Mouse (Mus musculus) MEL (cell line): ENCODE results near the gene Cep68. TPM values are rescaled to one million over a fixed set of nuclear protein-coding genes. Genes with fewer than 3 reads are reported as not detected.

Source experiments
- DNase-seq: peaks from one replicate; pipeline ENCODE4 v3.0.0; 2011; ENCODE audit warnings: low read depth, low spot score
- H3K27ac ChIP-seq: 2 replicates; pipeline ENCODE4 v1.5.1; 2012; ENCODE audit warnings: low read depth, mild to moderate bottlenecking, control low read depth, low read length, moderate library complexity; ENCODE audit not compliant: control insufficient read depth
- H3K27me3 ChIP-seq, 2 experiments: fragments of 150-350 bp in 1 of 2; sonication (generic) in 1 of 2; 2 replicates each; pipeline ENCODE4 v1.6.1; 2012; ENCODE audit warnings: low read length in 2 of 2, mild to moderate bottlenecking in 2 of 2, improper control_type of control experiment in 1 of 2, moderate library complexity in 1 of 2; ENCODE audit not compliant: insufficient read depth in 2 of 2, control insufficient read depth in 1 of 2
- H3K36me3 ChIP-seq, 2 experiments: 2 replicates each; pipeline ENCODE4 v1.6.1; 2012 to 2014; ENCODE audit warnings: low read length in 2 of 2, improper control_type of control experiment in 1 of 2, inconsistent platforms in 1 of 2, mild to moderate bottlenecking in 1 of 2; ENCODE audit not compliant: insufficient read depth in 2 of 2, control insufficient read depth in 1 of 2
- H3K4me1 ChIP-seq, 2 experiments: fragments of 150-350 bp in 1 of 2; sonication (generic) in 1 of 2; 2 replicates each; pipeline ENCODE4 v1.6.1; 2012; ENCODE audit warnings: low read length in 2 of 2, improper control_type of control experiment in 1 of 2, mild to moderate bottlenecking in 1 of 2; ENCODE audit not compliant: insufficient read depth in 2 of 2, control insufficient read depth in 1 of 2
- H3K4me3 ChIP-seq, 2 experiments: fragments of 150-350 bp in 1 of 2; sonication (generic) in 1 of 2; 2 replicates each; pipeline ENCODE4 v1.5.1; 2012; ENCODE audit warnings: low read depth in 2 of 2, low read length in 2 of 2, mild to moderate bottlenecking in 2 of 2, moderate library complexity in 2 of 2, control low read depth in 1 of 2, improper control_type of control experiment in 1 of 2; ENCODE audit not compliant: control insufficient read depth in 1 of 2, insufficient read depth in 1 of 2
- H3K79me2 ChIP-seq: 2 replicates; pipeline ENCODE4 v1.6.1; 2012; ENCODE audit warnings: mild to moderate bottlenecking, low read length, moderate library complexity; ENCODE audit not compliant: control insufficient read depth, poor library complexity, insufficient read depth
- H3K9ac ChIP-seq: 2 replicates; pipeline ENCODE4 v1.6.1; 2012; ENCODE audit warnings: low read depth, mild to moderate bottlenecking, control low read depth, low read length, moderate library complexity; ENCODE audit not compliant: control insufficient read depth, poor library complexity, severe bottlenecking
- H3K9me3 ChIP-seq: fragments of 150-350 bp; sonication (generic); replicated peaks from 2 replicates; pipeline ENCODE4 v1.6.1; 2012; ENCODE audit warnings: mild to moderate bottlenecking, low read length, improper control_type of control experiment, moderate library complexity; ENCODE audit not compliant: insufficient read depth
- CHD1 ChIP-seq: IDR thresholded peaks from 2 replicates; pipeline ENCODE4 v1.6.1; 2012; ENCODE audit warnings: low read depth, mild to moderate bottlenecking, inconsistent platforms, low read length, improper control_type of control experiment
- ETS1 ChIP-seq: IDR thresholded peaks from 2 replicates; pipeline ENCODE4 v1.6.1; 2012; ENCODE audit warnings: low read depth, mild to moderate bottlenecking, inconsistent platforms, low read length, improper control_type of control experiment, moderate library complexity
- GATA1 ChIP-seq: IDR thresholded peaks from 2 replicates; pipeline ENCODE4 v1.6.1; 2011; ENCODE audit warnings: low read depth, low read length, improper control_type of control experiment
- HCFC1 ChIP-seq: IDR thresholded peaks from 2 replicates; pipeline ENCODE4 v1.6.1; 2012; ENCODE audit warnings: low read depth, mild to moderate bottlenecking, inconsistent platforms, low read length, improper control_type of control experiment, moderate library complexity
- MAX ChIP-seq: IDR thresholded peaks from 2 replicates; pipeline ENCODE4 v1.6.1; 2011; ENCODE audit warnings: low read length, improper control_type of control experiment
- MEF2A ChIP-seq: IDR thresholded peaks from 2 replicates; pipeline ENCODE4 v1.6.1; 2014; ENCODE audit warnings: low read depth, mild to moderate bottlenecking, inconsistent platforms, low read length, improper control_type of control experiment; ENCODE audit not compliant: poor library complexity, insufficient replicate concordance, severe bottlenecking; ENCODE audit errors: extremely low read depth
- MXI1 ChIP-seq: IDR thresholded peaks from 2 replicates; pipeline ENCODE4 v1.6.1; 2011; ENCODE audit warnings: mild to moderate bottlenecking, low read depth, low read length, improper control_type of control experiment
- MYC ChIP-seq: IDR thresholded peaks from 2 replicates; pipeline ENCODE4 v1.6.1; 2011; ENCODE audit warnings: low read depth, mild to moderate bottlenecking, low read length, improper control_type of control experiment, moderate library complexity
- POLR2A ChIP-seq, 2 experiments: IDR thresholded peaks; 2 replicates each; pipeline ENCODE4 v1.6.1; 2011 to 2012; ENCODE audit warnings: low read length in 2 of 2, mild to moderate bottlenecking in 2 of 2, control low read depth in 1 of 2, improper control_type of control experiment in 1 of 2, low read depth in 1 of 2, moderate library complexity in 1 of 2; ENCODE audit not compliant: control insufficient read depth in 1 of 2, insufficient read depth in 1 of 2, poor library complexity in 1 of 2
- RCOR1 ChIP-seq: IDR thresholded peaks from 2 replicates; pipeline ENCODE4 v1.6.1; 2012; ENCODE audit warnings: low read depth, mild to moderate bottlenecking, inconsistent platforms, low read length, improper control_type of control experiment
- TAL1 ChIP-seq: IDR thresholded peaks from 2 replicates; pipeline ENCODE4 v1.6.1; 2012; ENCODE audit warnings: mild to moderate bottlenecking, inconsistent platforms, low read length, moderate library complexity, mixed read lengths
- TBP ChIP-seq: IDR thresholded peaks from 2 replicates; pipeline ENCODE4 v1.8.0; 2011; ENCODE audit warnings: low read depth, low read length, improper control_type of control experiment
- TCF12 ChIP-seq: IDR thresholded peaks from 2 replicates; pipeline ENCODE4 v1.6.1; 2014; ENCODE audit warnings: low read depth, mild to moderate bottlenecking, inconsistent platforms, low read length, improper control_type of control experiment, moderate library complexity
- UBTF ChIP-seq: IDR thresholded peaks from 2 replicates; pipeline ENCODE4 v1.6.1; 2012; ENCODE audit warnings: low read depth, mild to moderate bottlenecking, inconsistent platforms, low read length, improper control_type of control experiment, moderate library complexity, borderline replicate concordance; ENCODE audit not compliant: insufficient read depth
- USF1 ChIP-seq: IDR thresholded peaks from 2 replicates; pipeline ENCODE4 v1.6.1; 2014; ENCODE audit warnings: low read depth, mild to moderate bottlenecking, inconsistent platforms, low read length, improper control_type of control experiment, moderate library complexity
- USF2 ChIP-seq, 2 experiments: IDR thresholded peaks; 2 replicates each; pipeline ENCODE4 v1.6.1; 2011 to 2012; ENCODE audit warnings: improper control_type of control experiment in 2 of 2, low read length in 2 of 2, borderline replicate concordance in 1 of 2, inconsistent platforms in 1 of 2, low read depth in 1 of 2, mild to moderate bottlenecking in 1 of 2; ENCODE audit not compliant: insufficient read depth in 1 of 2
- ZNF384 ChIP-seq: IDR thresholded peaks from 2 replicates; pipeline ENCODE4 v1.6.1; 2012; ENCODE audit warnings: low read depth, mild to moderate bottlenecking, inconsistent platforms, low read length, improper control_type of control experiment
- polyA plus RNA-seq, 2 experiments: library from polyadenylated mRNA; stranded (reverse) in 1 of 2; unstranded in 1 of 2; fragments of >175 nt in 1 of 2; fragments of >200 nt in 1 of 2; gene quantifications; 2 replicates each; pipeline versions ENCODE4 v1.2.1 to v1.2.4; 2012; ENCODE audit warnings: low replicate concordance in 2 of 2, low read depth in 1 of 2; ENCODE audit not compliant: insufficient read length in 2 of 2, insufficient read depth in 1 of 2, missing spikeins in 1 of 2
- total RNA-seq: library from RNA; depleted of rRNA; stranded (reverse); fragments of 300-350 nt; gene quantifications from 2 replicates; pipeline ENCODE4 v1.2.3, GENCODE M21; 2012

Gene Cep68
- total and polyA plus RNA-seq, 3 experiments, result 22.2 to 24.7 TPM; not detected in 1

DNA sequence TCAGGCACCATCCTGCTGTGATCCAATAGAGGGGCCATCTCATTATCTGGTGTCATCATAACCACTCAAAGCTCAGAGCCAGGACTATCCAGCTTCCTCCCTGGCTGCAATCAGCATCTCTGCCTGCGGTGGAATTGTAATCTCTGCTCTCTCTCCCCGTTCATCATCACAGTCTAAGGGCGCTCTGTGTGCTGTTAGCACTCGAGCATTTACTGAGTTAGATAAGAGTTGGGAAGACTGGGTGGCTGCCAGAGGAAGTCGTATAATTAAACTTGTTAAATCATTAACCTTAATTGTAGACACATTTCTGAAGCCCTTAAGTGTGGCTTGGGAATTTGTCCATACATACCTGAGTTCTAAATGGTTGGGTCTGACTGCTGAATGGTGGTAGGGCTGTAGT lies 29.5 kb upstream of the Cep68 start:
- Histone ChIP-seq H3K36me3 (no peaks in the 10 kb centered on the region; a peak in 1 of 4 replicates), H3K27ac (no peak overlapping the region), H3K9me3 (no peaks in the 10 kb centered on the region), H3K4me3 (no peak overlapping the region), H3K79me2 (no peaks in the 10 kb centered on the region), H3K27me3 (peaks cover 2 to 3% of the 10 kb centered on the region in 2 experiments; a peak in 3 of 4 replicates), H3K9ac (no peak overlapping the region), H3K4me1 (no peaks in the 10 kb centered on the region)
- no peak for TF ChIP-seq MYC
- TF ChIP-seq RCOR1, result peak; percentile 63; the same call in 1 of the 2 replicates
- TF ChIP-seq GATA1, result peak; percentile 48; the same call in 1 of the 2 replicates
- peak; percentile 35 for DNase-seq

DNA sequence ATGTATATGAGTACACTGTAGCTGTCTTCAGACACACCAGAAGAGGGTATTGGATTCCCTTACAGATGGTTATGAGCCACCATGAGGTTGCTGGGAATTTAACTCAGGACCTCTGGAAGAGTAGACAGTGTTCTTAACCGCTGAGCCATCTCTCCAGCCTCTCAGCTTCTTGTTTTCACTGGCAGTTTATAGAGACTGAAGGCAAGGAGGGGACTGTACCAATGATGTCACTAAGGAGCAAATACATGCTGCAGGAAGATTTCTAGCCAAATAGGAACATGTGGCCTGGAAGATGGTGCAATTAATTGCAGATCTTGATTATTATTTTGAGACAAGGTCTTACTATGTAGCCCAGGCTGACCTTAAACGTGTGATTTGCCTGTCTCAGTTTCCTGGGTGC lies 27.9 kb upstream of the Cep68 start:
- no peaks in the 10 kb centered on the region; a peak in 1 of 4 replicates for H3K36me3 ChIP-seq
- H3K9me3 ChIP-seq, result no peaks in the 10 kb centered on the region
- H3K27ac ChIP-seq, result no peak overlapping the region
- H3K9ac ChIP-seq, result no peak overlapping the region
- no peak for DNase-seq
- no peaks in the 10 kb centered on the region for H3K79me2 ChIP-seq
- no peak overlapping the region for H3K4me3 ChIP-seq
- TF ChIP-seq POLR2A (IDR thresholded peaks at IDR 0.05; ENCODE audit: control insufficient read depth in 1 of 2, insufficient read depth in 1 of 2, low read depth in 1 of 2, low read length in 2 of 2, poor library complexity in 1 of 2) (no peak), UBTF (no peak), ZNF384 (no peak), TBP (no peak), TAL1 (no peak)
- TF ChIP-seq, all 39 proteins: peak for 0
- H3K27me3 ChIP-seq, result peaks cover 2 to 3% of the 10 kb centered on the region in 2 experiments; a peak in 3 of 4 replicates
- H3K4me1 ChIP-seq, result no peaks in the 10 kb centered on the region

DNA sequence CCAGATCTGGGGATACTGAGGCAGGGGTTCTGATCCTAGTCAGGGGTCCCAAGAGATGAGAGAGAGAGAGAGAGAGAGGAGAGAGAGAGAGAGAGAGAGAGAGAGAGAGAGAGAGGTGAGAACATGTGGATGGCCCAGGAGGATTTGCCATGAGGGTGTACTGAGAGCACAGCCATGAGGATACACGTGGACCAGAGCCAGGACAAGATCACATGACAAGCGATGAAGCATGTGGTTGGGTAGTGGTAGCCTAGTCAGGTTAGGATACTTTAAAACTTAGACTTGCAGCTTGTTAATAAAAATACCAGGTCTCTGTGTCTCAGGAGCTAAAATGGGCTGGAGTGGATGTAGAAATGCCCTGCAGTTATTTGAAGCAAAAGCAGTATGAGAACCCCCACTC lies 26.7 kb upstream of the Cep68 start:
- H3K27ac ChIP-seq, result no peak overlapping the region
- TF ChIP-seq ETS1 (no peak), MXI1 (no peak), TCF12 (no peak), USF1 (peak; percentile 51; the same call in 1 of the 2 replicates), TAL1 (no peak), USF2 (IDR thresholded peaks at IDR 0.05; ENCODE audit: borderline replicate concordance in 1 of 2, insufficient read depth in 1 of 2, low read depth in 1 of 2, low read length in 2 of 2) (no peak), MAX (0 out of 2 replicates have a peak, but pooled peaks have one; percentile 51), MEF2A (no peak), CHD1 (no peak), HCFC1 (no peak), GATA1 (no peak)
- no peaks in the 10 kb centered on the region for H3K9me3 ChIP-seq
- no peak for DNase-seq
- H3K9ac ChIP-seq, result no peak overlapping the region
- no peak overlapping the region for H3K4me3 ChIP-seq
- H3K79me2 ChIP-seq, result no peaks in the 10 kb centered on the region
- H3K36me3 ChIP-seq, result no peaks in the 10 kb centered on the region; a peak in 1 of 4 replicates
- H3K27me3 ChIP-seq, result peaks cover 2 to 3% of the 10 kb centered on the region in 2 experiments; a peak in 3 of 4 replicates
- no peaks in the 10 kb centered on the region for H3K4me1 ChIP-seq
